Mouse (Mus musculus) MEL (cell line): Measurements from ENCODE around the gene Hmgcs1.

Source experiments
- BHLHE40 ChIP-seq: IDR thresholded peaks from 2 replicates; pipeline ENCODE4 v1.6.1; 2012; ENCODE audit warnings: low read depth, mild to moderate bottlenecking, inconsistent platforms, low read length, improper control_type of control experiment, borderline replicate concordance
- CTCF ChIP-seq, 3 experiments: IDR thresholded peaks in 2 of 3; conservative IDR thresholded peaks in 1 of 3; 2 replicates each; pipeline ENCODE4 v1.5.1; 2011 to 2012; ENCODE audit warnings: low read length in 3 of 3, low read depth in 2 of 3, mild to moderate bottlenecking in 2 of 3, improper control_type of control experiment in 1 of 3, inconsistent platforms in 1 of 3, mixed read lengths in 1 of 3, moderate library complexity in 1 of 3; ENCODE audit not compliant: control insufficient read depth in 1 of 3, insufficient read depth in 1 of 3, poor library complexity in 1 of 3, severe bottlenecking in 1 of 3
- GABPA ChIP-seq: IDR thresholded peaks from 2 replicates; pipeline ENCODE4 v1.6.1; 2012; ENCODE audit warnings: low read depth, mild to moderate bottlenecking, inconsistent platforms, low read length, improper control_type of control experiment, moderate library complexity
- JUND ChIP-seq: IDR thresholded peaks from 2 replicates; pipeline ENCODE4 v1.6.1; 2011; ENCODE audit warnings: low read depth, mild to moderate bottlenecking, improper control_type of control experiment, low read length
- POLR2A ChIP-seq, 2 experiments: IDR thresholded peaks; 2 replicates each; pipeline ENCODE4 v1.6.1; 2011 to 2012; ENCODE audit warnings: low read length in 2 of 2, mild to moderate bottlenecking in 2 of 2, control low read depth in 1 of 2, improper control_type of control experiment in 1 of 2, low read depth in 1 of 2, moderate library complexity in 1 of 2; ENCODE audit not compliant: control insufficient read depth in 1 of 2, insufficient read depth in 1 of 2, poor library complexity in 1 of 2
- TAL1 ChIP-seq: IDR thresholded peaks from 2 replicates; pipeline ENCODE4 v1.6.1; 2012; ENCODE audit warnings: mild to moderate bottlenecking, inconsistent platforms, low read length, moderate library complexity, mixed read lengths
- TBP ChIP-seq: IDR thresholded peaks from 2 replicates; pipeline ENCODE4 v1.8.0; 2011; ENCODE audit warnings: low read depth, low read length, improper control_type of control experiment
- TCF12 ChIP-seq: IDR thresholded peaks from 2 replicates; pipeline ENCODE4 v1.6.1; 2014; ENCODE audit warnings: low read depth, mild to moderate bottlenecking, inconsistent platforms, low read length, improper control_type of control experiment, moderate library complexity
- USF1 ChIP-seq: IDR thresholded peaks from 2 replicates; pipeline ENCODE4 v1.6.1; 2014; ENCODE audit warnings: low read depth, mild to moderate bottlenecking, inconsistent platforms, low read length, improper control_type of control experiment, moderate library complexity
- ZC3H11A ChIP-seq: IDR thresholded peaks from 2 replicates; pipeline ENCODE4 v1.6.1; 2012; ENCODE audit warnings: low read depth, mild to moderate bottlenecking, inconsistent platforms, low read length, improper control_type of control experiment

DNA sequence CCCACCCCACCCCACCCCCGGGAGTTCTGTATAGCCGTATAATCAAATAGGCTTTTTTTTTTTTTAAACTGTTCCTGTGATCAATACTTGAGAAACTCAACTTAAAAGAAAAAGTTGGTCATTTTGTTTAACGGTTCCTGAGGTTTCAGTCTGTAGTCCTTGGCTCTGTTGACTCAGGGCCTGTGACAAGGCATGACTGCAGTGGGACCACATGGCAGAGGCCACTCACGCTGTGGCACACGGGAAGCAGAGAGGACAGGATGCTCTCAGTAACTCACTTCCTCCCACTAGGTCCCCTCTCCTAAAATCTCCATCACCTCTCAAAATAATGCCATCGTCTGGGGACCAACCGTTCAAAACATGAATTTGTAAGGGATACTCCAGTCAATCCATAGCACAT, 49.0 kb upstream of the Hmgcs1 start:
- TF ChIP-seq POLR2A (IDR thresholded peaks at IDR 0.05; ENCODE audit: control insufficient read depth in 1 of 2, insufficient read depth in 1 of 2, low read depth in 1 of 2, low read length in 2 of 2, poor library complexity in 1 of 2) (no peak), TAL1 (no peak), TCF12 (no peak), ZC3H11A (no peak), CTCF (IDR thresholded peaks at IDR 0.05 in 2 of 3, conservative IDR thresholded peaks at IDR 0.05 in 1 of 3; ENCODE audit: control insufficient read depth in 1 of 3, insufficient read depth in 1 of 3, low read depth in 2 of 3, low read length in 3 of 3, poor library complexity in 1 of 3, severe bottlenecking in 1 of 3) (no peak), TBP (no peak), GABPA (no peak), JUND (no peak), USF1 (no peak), BHLHE40 (no peak)
